In genomic region chr9:47866001-47866400, GRCm38 (mm10) we compare ENCODE assay signal across 26 mouse cellular contexts.
DNase-seq lines count a peak whose midpoint lies in the region; ATAC-seq lines count a peak whose summit lies in the region.
"Had no signal": no experiment of that assay in that cellular context is flagged by ENCODE, and none has a peak within 500 bp of the region (broad histone marks: within the 10 kb centered on the region; RNA-seq: fewer than 3 reads in every experiment).

No protein-coding gene starts in this region.

- H3K27me3 ChIP-seq in limb, embryonic 10.5 days (ENCODE audit: low read depth, poor library complexity, severe bottlenecking) = peaks cover 42% of the 10 kb centered on the region
- H3K27me3 ChIP-seq: forebrain, embryonic 15.5 days; hindbrain, embryonic 15.5 days; liver, embryonic 12.5 days had no signal

- H3K27ac ChIP-seq in limb, embryonic 10.5 days = peak overlapping the region; percentile 75
- H3K27ac ChIP-seq: forebrain, embryonic 15.5 days; gastrocnemius, adult 2 months; hindbrain, embryonic 15.5 days; limb, embryonic 13.5 days; liver, embryonic 12.5 days; macrophage had no signal

- WGBS in limb, embryonic 10.5 days = 10% methylated on average over 1 of the region's 1 CpGs

- H3K4me3 ChIP-seq in limb, embryonic 10.5 days = no peak overlapping the region
- H3K4me3 ChIP-seq: forebrain, embryonic 15.5 days; gastrocnemius, adult 2 months; hindbrain, embryonic 15.5 days; limb, embryonic 13.5 days; liver, embryonic 12.5 days had no signal

- H3K4me1 ChIP-seq in limb, embryonic 10.5 days = peaks cover 56% of the 10 kb centered on the region
- H3K4me1 ChIP-seq: forebrain, embryonic 15.5 days; hindbrain, embryonic 15.5 days; liver, embryonic 12.5 days had no signal

- peak; percentile 37 for DNase-seq in embryo, embryonic 11 days
- no peak for DNase-seq in embryo, embryonic 10.5 days (ENCODE audit: low spot score)
- peak; percentile 8 for DNase-seq in lung, postnatal 10 days
- no peak for DNase-seq in lung, postnatal 14 days
- DNase-seq in limb, embryonic 10.5 days (ENCODE audit: low spot score) = peak; percentile 46
- no peak for DNase-seq in ovary, postnatal 14 days (ENCODE audit: low spot score)
- DNase-seq: adrenal gland, adult 8-10 months; cerebellum, adult 8-10 months; cerebellum, postnatal 25 days; gastrocnemius, adult 2 months; gastrocnemius, postnatal 36 days; heart, adult 18-20 months; heart, postnatal 36 days; kidney, adult 11 months; layer of hippocampus, postnatal 36 days; liver, postnatal 0 days; midbrain, embryonic 14.5 days; thymus, postnatal 14 days had no signal

- no peak for ATAC-seq in cerebellum, adult (ENCODE audit: insufficient number of reproducible peaks, low FRiP score, low TSS enrichment)
- ATAC-seq: forebrain, embryonic 15.5 days; inflammation-experienced regulatory T-cells, adult 6 months; liver, embryonic 12.5 days; liver, postnatal 0 days had no signal

- H3K36me3 ChIP-seq in limb, embryonic 10.5 days = no peaks in the 10 kb centered on the region
- H3K36me3 ChIP-seq: forebrain, embryonic 15.5 days; G1E; hindbrain, embryonic 15.5 days; limb, embryonic 13.5 days; liver, embryonic 12.5 days had no signal

- no peaks in the 10 kb centered on the region for H3K9me3 ChIP-seq in limb, embryonic 10.5 days (replicated peaks)
- H3K9me3 ChIP-seq: forebrain, embryonic 15.5 days; hindbrain, embryonic 15.5 days; limb, embryonic 13.5 days; liver, embryonic 12.5 days had no signal

Comparison
In these comparisons a context has a peak if more than half of its experiments do, and no peak if none do; other contexts are left out.
1. DNase-seq: peak in embryo, embryonic 11 days (single experiment), lung, postnatal 10 days (single experiment) and limb, embryonic 10.5 days (single experiment); none in embryo, embryonic 10.5 days (single experiment), lung, postnatal 14 days (single experiment) and ovary, postnatal 14 days (single experiment).